Mouse (Mus musculus) heart, adult 18-20 months (tissue): ENCODE data around the gene Slc13a4. TPM values are rescaled to one million over a fixed set of nuclear protein-coding genes. Genes with fewer than 3 reads are reported as not detected.
A peak's percentile ranks its signal among the peaks of the same experiment; 100 is the strongest.

ENCODE experiments used
- DNase-seq, 2 experiments: peaks; one replicate each; pipeline ENCODE4 v3.0.0; 2021 to 2022; ENCODE audit warnings: mixed read lengths in 1 of 2
- long read RNA-seq, 2 experiments: library from polyadenylated mRNA; stranded (forward); transcript quantifications; one replicate each; pipeline ENCODE4 v2.0.0; 2021
- total RNA-seq, 2 experiments: library from RNA; stranded (reverse); gene quantifications; 2 replicates each; pipeline ENCODE4 v1.2.3; 2021

Slc13a4 gene
- total RNA-seq = under 1 TPM; 0.07 to 0.21 TPM
- long read RNA-seq, experiment 1 = 0 reads
- long read RNA-seq, experiment 2 = 0 reads

- no peak for DNase-seq
These were observed at the start of gene Slc13a4 for GRCm38 (mm10) chr6:35308037-35308436. Gene Slc13a4 (minus strand): TSS chr6:35308131.

DNA sequence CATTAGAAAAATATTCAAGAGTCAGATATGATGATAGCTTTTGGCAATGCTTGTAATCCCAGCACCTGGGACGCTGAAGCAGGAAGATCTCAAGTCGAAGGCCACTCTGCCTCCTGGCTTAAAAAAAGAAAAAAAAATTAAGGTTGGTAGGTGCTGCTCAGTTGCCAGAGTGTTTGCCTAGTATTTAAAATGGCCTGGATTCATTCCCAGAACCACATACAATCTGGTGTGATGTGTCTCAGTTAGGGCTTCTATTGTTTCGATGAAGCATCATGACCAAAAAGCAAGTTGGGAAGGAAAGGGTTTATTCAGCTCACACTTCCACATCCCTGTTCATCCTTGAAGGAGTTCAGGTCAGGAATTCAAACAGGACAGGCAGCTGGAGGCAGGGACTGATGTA is 47.4 kb upstream of the Slc13a4 start:
- no peak for DNase-seq

DNA sequence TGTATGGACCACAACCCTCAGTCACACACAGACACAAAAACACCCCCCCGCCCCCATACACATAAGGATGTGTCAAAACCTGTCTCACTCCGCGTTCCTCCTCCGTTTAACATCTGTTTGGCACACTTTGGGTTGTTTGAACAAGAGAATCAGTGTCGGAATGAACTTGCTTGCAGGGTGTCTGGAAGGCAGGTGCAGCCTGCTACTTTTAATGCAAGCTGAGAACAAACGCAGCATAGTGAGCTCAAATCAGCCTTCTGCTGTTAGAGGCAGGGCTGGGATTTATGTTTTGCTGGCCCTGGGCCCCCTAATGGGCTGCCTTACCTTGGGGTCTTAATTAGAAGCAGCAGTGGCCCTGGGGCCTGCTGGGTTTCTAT is 46.7 kb upstream of the Slc13a4 start:
- DNase-seq = no peak

DNA sequence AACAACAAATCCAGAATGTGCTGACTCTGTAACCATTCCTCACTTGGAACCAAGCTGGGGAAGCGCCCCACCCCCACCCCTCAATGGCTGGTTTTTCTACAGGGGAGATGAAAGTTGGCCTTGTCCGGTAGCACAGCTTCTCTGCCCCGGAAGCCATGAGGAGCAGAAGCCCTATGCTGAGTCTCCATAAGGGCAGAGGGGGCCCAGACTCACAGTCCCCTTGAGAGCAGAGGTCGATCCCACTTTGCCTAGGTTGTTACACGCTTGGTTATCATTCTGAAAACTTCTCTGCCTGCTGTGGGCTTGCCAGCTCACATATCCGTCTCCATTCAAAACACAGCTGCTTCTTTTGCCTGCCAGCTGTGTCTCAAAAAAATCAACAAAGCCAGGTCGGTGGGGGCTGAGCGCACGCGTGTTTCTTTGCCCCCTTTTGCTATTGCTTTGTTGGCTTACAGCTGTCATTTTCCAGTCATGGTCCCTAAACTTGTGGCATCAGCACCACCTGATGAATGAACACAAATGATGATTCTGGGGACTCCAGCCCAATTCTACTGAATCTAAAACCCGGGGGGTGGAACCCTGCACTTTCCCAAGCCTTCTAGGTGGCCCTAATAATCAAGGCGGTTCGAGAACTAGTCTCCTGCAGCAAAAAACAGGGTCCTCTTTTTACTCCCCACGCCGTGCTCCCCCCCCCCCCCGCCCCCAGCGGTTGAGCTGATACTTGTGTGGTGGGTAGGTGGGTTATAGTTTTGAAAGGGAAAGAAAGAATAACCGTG is 46.1 kb upstream of the Slc13a4 start:
- DNase-seq = no peak

DNA sequence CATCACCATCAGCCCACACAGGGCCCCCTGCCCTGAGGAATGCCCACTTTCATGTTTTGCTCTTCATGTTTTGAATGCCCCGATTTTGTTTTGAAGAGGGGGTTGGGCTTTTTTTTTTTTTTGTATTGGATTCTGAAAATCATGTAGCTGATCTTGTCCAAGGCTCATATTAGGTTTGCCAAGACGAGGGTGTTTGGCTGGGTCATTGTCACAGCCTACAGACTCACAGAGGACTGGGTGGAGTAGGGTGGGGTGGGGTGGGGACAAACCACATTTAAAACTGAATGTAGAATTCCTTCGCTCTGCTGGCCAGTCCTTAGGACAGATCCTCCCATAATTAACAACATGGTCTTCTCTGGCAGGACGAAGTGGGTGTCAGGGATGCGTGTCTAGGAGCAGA is 45.5 kb upstream of the Slc13a4 start:
- DNase-seq = no peak

DNA sequence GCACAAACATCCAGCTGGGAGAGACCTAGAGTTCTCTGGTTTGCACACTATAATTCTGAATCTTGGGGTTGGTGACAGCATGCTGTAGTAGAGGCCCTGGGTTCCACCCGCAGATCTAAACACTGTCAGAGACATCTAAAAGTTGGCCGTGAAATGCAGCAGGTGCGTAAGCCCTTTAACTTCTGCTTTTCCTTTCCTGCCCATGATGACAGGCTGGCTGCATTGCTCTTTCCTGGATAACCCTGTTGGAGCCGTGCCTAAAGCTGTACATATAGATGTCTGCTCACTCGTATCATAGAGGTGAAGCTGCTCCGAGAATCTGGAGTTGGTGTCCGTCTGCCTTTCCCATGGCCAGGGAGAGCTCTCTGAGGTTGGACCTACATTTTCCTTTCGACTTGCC is 44.9 kb upstream of the Slc13a4 start:
- DNase-seq = no peak

DNA sequence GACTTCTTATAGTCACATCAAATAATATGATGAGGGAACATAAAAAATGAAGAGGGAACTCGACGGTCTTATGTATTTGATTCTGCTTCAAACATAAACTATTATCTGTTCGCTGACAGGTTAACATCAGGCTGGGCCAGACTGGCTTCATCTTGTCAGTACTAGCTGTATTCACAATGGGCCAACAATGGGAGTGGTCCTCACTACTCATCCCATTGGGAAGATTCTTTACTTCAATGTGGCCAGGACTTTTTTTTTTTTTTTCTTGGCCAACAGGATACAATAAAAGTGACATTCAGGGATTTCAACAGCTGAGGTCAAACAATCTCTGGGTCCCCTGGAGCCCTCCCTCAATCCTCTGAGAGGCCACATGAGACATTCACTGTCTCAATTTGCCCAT is 43.9 kb upstream of the Slc13a4 start:
- no peak for DNase-seq

DNA sequence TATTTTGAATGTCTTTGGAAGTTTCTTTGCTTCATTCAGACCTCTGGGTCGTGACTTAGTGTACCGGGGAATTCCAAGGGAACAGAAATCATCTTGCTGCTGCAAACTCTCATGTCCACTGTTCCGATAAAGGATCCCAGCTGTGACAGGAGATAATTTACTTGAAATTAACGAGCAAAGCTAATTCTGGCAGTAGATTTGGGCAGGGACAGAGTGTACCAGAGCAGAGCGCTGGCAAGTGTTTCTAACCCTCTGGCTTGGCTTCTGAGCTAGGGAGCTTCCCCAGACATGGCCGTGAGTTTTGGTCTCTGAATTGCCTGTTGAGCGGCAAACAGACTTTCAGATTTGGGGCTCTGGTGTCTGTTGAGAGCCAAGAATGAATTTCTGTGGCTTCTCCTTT is 41.9 kb upstream of the Slc13a4 start:
- peak; percentile 78 to 91 for DNase-seq

DNA sequence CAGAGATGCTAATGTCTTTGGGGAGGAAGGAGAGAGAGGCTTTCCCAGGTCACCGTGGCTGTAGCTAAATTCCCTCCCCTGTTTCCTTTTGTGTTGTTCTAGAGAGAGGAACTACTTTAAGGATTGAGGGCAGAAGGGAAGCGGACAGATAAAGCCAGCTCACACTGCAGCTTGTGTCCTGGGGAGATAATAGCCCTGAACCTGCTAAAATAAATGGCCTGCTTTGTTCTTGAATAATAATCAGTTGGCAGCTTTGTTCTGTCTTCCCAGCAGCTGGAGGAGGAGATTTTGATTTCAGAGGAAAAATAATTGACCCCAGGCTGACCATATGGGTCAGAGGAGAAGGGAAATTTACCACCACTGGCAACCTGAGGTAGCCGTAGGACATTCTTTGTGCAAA is 30.7 kb upstream of the Slc13a4 start:
- DNase-seq = no peak

DNA sequence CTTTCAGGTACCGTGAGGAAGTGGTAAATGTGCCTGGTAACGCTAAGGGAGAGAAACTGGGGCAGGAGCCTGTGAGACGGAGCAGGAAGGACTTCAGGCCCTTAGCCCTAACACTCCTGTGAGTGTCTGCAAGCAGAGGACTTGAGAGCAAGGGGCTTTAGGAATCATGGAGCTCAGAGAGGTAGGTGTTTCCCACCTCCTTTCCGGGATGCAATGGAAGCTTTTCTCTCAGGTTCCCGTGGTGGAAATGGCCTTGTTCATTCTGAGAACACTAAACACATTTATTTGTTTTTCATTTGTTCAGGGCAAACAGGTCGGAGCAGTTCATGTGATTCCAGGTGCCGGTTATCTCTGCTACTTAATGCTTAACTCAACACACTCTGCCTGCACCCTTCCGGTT is 29.9 kb upstream of the Slc13a4 start:
- no peak for DNase-seq

- DNase-seq = no peak
These were observed 27.5 kb upstream of the Slc13a4 start for GRCm38 (mm10) chr6:35335452-35335851.

DNA sequence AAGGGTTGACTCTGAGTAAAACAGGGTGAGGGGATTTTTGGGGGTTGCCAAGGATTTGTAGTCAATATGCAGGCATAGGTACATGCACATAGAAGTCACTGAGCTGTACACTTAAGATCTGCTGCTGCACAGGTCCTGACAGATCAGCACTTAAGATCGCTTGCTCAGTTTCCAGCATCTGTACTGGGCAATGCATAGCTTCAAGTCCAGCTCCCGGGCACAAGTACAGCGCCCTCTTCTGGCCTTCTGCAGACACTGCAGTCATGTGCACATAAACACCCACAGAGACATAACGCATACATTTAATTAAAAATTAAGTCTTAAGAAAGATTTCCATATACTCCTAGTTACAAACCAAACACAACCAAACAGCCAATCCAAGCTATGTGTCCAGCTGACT is 26.3 kb upstream of the Slc13a4 start:
- no peak for DNase-seq

DNA sequence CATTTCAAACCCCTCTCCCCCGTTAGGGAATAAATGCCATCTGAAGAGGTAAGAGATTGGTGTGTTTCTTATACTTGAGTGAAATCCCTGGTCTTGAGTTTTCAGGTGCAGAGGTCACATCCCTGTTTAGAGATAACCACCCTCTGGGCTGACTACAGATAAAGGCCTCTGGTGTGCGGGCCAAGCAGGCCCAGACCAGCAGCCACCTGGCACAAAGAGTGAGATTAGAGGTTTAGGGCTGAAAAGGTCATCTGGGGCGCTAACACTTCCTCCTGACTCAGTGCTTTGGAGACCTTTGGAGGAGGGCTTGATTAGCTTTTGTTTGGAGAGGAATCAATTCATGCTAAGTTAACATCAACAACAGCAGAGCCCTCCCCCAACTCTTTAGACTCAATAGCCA is 25.7 kb upstream of the Slc13a4 start:
- no peak for DNase-seq

DNA sequence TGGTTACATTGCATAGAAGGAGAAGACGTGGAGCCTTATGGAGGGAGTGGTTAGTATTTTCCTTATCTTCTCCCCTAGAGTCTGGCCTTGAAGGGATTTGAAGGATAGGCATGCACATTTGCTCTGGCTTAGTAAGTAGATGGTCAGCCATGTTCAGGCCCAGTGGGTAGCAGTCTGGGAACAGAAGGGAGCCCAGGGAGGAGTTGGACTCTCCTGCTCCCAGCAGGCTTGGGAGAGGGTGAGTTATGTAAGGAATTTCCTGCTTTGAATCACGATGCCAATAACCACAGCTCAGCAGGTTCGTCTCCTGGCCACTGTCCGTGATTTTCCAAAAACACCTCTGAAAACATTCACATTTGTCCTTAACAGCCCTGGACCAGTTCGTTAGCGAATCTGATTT is 22.9 kb upstream of the Slc13a4 start:
- DNase-seq = peak in 1 of 2 experiments; percentile 26

- DNase-seq = no peak
These were observed 22.0 kb upstream of the Slc13a4 start for GRCm38 (mm10) chr6:35329956-35330355.

DNA sequence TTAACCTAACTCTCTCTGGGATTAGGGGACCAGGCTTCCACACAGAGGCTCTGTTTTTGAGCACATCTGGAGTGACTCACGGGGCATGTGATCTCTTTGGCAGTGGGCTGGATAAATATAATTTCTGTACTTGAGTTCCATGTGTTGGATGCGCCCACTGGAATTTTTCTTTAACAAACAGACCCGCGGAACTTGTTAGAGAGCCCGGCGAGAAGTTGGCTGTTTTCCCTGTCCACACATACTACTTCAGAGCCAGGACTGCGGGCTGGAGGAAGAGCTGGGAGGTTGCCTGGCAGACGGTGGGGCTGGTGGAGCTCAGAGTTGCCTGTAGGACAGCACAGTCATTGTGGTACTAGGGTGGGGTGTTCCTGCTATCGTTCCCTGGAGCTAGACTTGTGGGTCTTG is 18.2 kb upstream of the Slc13a4 start, which contains the start of gene Fam180a:
TSS of gene Fam180a (minus strand) at position 31 of the 405 bp plus-strand sequence.
- DNase-seq = peak; percentile 69 to 83

DNA sequence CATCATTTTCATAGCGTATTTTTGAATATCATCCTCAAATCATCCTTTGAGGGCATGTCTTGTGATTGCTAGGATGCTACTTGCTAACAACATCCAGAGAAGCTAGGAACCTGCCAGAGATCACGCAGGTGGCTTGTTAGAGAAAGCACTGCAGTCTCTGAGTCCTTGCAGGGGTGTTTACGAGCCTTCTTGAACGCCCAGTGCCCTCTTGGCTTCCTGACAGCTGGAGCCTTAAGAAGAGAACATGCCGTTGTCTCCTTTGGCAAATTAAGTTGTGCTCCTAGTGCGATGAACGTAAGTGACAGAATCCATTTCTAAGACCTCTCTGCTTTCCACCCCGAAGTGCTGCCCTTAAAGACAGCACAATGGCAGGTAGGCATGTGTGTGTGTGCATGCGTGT is 16.4 kb upstream of the Slc13a4 start:
- DNase-seq = no peak

DNA sequence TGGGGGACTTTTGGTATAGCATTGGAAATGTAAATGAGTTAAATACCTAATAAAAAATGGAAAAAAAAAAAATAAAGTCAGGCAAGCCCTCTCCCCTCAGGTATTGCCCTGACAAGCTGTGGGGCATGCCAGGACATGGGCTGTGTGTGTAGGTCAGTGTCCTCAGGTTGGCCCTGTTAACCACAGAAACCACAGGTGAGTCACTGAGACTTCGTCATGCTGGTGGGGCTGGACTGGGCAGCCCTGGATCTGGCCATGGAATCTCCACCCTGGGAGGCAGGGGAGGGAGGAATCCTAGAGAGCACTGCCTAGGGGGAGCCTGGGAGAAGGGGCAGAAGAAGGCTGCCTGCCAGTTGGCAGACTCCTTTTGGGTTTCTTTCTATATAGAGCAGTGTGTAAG is 15.1 kb upstream of the Slc13a4 start:
- no peak for DNase-seq

- DNase-seq = no peak
These were observed 13.2 kb upstream of the Slc13a4 start for GRCm38 (mm10) chr6:35321105-35321504.

- no peak for DNase-seq
These were observed 11.9 kb upstream of the Slc13a4 start for GRCm38 (mm10) chr6:35319850-35320249.

DNA sequence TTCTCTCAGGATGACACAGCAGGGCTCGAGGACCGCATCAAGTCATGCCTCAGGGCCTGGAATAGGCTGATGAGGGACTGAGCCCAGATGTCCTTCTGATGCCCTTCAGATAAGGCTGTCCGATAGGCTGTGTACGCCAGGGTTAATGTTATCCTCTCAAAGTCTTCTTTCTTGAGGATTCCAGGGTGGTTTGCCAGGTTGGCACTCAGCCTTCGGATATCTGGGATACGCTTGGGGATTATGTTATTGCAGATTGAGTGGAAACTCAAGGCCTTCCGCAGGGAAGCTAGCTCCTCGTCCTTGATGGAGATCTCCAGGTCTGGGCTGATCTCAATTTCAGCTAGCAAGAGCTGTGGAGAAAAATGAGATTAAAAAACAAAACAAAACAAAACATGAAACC is 5.6 kb upstream of the Slc13a4 start:
- no peak for DNase-seq

DNA sequence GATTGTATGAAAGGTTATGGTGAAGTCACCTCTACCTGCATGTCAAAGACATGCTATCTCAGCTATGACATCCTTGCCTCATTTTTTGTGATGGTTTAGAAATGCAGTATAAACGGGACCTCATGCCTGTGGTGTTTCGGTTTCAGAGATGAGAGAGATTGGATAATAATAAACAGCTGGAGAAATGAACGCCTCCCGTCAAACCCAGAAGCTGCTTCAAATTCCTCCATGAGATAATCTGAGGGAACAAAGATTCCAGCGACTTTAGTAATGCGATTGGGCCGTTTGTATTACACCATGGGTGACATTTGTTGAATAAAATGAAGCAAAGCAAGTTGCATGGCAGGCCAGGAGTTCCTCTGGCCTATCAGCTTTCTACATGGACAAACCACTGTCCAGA is 1.5 kb upstream of the Slc13a4 start:
- DNase-seq = no peak

DNA sequence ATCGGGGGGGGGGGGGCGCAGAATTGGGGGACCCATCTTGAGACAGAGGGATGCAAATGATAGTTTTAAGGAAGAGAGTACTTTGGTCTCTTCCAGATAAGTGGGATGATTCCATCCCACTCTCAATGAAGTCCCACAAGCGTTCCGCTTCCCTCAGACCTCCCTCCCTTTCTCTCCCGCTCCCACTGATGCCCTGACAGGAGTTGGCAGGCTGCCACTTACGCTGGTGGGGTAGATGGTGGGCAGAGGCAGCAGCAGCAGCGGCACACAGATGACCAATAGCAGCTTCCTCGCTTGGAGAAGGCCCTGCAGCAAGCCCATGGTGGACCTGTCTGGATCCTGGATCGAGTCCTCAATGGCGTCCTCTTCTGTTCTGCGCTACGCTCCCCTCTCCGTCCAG is 795 bp downstream of the Slc13a4 start:
- DNase-seq = no peak

DNA sequence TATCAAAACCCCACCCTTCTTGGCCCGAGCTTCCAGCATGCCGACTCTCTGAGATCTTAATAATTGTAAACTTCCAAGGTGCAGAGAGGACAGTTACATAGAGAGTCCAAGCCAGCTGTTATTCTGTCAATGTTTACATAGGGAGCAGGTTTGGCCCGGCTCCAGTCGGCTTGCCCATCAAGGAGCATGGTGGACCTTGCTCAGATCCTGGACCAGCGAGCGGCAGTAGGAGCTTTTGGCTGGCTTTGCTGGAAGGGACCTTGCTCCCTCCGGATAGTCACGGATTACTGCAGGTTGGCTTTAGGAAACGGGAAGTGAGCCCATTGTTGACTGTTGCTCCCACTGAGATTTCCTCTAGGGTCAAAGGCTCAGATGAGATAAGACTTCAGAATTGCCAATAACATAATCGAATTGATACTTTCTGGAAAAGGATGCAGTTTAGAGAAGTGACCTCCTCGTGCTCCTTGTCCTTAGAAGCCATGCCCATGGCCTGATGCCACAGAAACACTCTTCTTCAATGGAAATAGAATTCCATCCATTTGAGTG is 4.5 kb downstream of the Slc13a4 start:
- no peak for DNase-seq
